Mouse (Mus musculus): ENCODE results near the gene Elmo1. TPM values are rescaled to one million over a fixed set of nuclear protein-coding genes. Genes with fewer than 3 reads are reported as not detected.

Gene Elmo1
- total and polyA plus RNA-seq, 2 experiments from 2014 or later = 6.5 to 17.9 TPM

GRCm38 (mm10) chr13:20116868-20117510 is 26.6 kb downstream of the Elmo1 start:
- Histone ChIP-seq H3K4me2 (ENCODE audit: low read depth, low read length) (no peak overlapping the region), H3K9me3 (replicated peaks; ENCODE audit: control insufficient read depth, low read length) (no peaks in the 10 kb centered on the region), H3K4me1 (ENCODE audit: control insufficient read depth, insufficient read depth) (0 out of 2 replicates have a peak, but pooled peaks cover 11% of the 10 kb centered on the region), H3K4me3 (ENCODE audit: low read depth, low read length) (no peak overlapping the region), H3K36me3 (replicated peaks; ENCODE audit: control insufficient read depth, insufficient read depth, low read length) (no peaks in the 10 kb centered on the region), H3K9ac (replicated peaks; ENCODE audit: low read depth, low read length) (no peak overlapping the region), H3K27me3 (ENCODE audit: control insufficient read depth, insufficient read depth, low read length) (no peaks in the 10 kb centered on the region), H3K27ac (ENCODE audit: low read depth) (no peak overlapping the region)
- 56% methylated on average over 1 of the region's 1 CpGs for WGBS
- DNase-seq (ENCODE audit: low spot score) (no peak), ATAC-seq (ENCODE audit: insufficient read depth, low read depth) (no peak)
- TF ChIP-seq CTCF (IDR thresholded peaks at IDR 0.05; ENCODE audit: low read depth) (no peak), EP300 (IDR thresholded peaks at IDR 0.05; ENCODE audit: low read depth) (no peak)

DNA sequence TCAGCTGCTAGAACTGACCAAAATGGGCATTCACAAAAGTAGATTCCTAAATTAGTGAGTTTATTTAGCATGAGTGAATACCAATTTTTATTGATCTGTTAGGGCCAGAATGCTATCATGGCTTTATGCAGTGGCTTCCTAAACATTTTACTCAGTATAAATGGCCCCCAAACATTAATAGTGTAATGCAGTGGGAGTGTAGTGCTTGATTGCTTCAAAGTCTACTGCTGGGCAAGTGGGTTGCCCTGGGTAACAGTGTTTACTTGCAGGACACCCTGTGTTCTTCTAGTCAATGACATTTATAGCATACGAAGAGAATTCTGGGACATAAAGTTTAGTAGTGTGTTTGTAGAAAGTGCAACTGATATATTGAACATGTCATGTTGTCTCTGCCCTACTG is 27.3 kb downstream of the Elmo1 start:
- Histone ChIP-seq H3K36me3 (replicated peaks; ENCODE audit: control insufficient read depth, insufficient read depth, low read length) (no peaks in the 10 kb centered on the region), H3K4me2 (ENCODE audit: low read depth, low read length) (no peak overlapping the region), H3K27me3 (ENCODE audit: control insufficient read depth, insufficient read depth, low read length) (no peaks in the 10 kb centered on the region), H3K4me3 (ENCODE audit: low read depth, low read length) (no peak overlapping the region), H3K4me1 (ENCODE audit: control insufficient read depth, insufficient read depth) (0 out of 2 replicates have a peak, but pooled peaks cover 11% of the 10 kb centered on the region), H3K9ac (replicated peaks; ENCODE audit: low read depth, low read length) (no peak overlapping the region), H3K27ac (ENCODE audit: low read depth) (no peak overlapping the region), H3K9me3 (replicated peaks; ENCODE audit: control insufficient read depth, low read length) (no peaks in the 10 kb centered on the region)
- DNase-seq (ENCODE audit: low spot score) (no peak), ATAC-seq (ENCODE audit: insufficient read depth, low read depth) (no peak)
- WGBS = 66% methylated on average over 1 of the region's 1 CpGs
- no peak for TF ChIP-seq CTCF (IDR thresholded peaks at IDR 0.05; ENCODE audit: low read depth)

DNA sequence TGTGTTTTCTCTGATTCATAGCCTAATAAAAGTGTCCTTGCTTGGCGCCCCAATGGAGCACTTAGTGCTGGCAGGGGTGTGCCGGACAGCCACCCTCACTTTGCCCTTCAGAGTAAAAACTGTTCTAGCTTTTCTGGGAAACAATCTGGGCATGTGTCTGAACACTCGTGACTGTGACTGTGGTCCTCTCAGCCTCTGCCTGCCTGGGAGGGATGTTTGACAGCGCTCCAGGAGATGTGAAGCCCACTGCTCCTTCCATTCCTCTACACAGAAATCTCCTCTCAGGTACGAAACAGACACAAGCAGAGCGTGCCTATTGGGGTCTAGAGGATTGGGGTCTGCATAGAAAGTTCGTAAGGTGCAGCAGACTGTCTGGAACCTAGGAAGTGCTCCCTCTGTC is 28.5 kb downstream of the Elmo1 start:
- TF ChIP-seq CTCF (IDR thresholded peaks at IDR 0.05; ENCODE audit: low read depth) = no peak
- TF ChIP-seq EP300 (IDR thresholded peaks at IDR 0.05; ENCODE audit: low read depth) = no peak
- Histone ChIP-seq H3K27ac (ENCODE audit: low read depth) (no peak overlapping the region), H3K9me3 (replicated peaks; ENCODE audit: control insufficient read depth, low read length) (no peaks in the 10 kb centered on the region), H3K4me1 (ENCODE audit: control insufficient read depth, insufficient read depth) (0 out of 2 replicates have a peak, but pooled peaks cover 11% of the 10 kb centered on the region), H3K9ac (replicated peaks; ENCODE audit: low read depth, low read length) (no peak overlapping the region), H3K27me3 (ENCODE audit: control insufficient read depth, insufficient read depth, low read length) (no peaks in the 10 kb centered on the region), H3K36me3 (replicated peaks; ENCODE audit: control insufficient read depth, insufficient read depth, low read length) (no peaks in the 10 kb centered on the region), H3K4me2 (ENCODE audit: low read depth, low read length) (no peak overlapping the region), H3K4me3 (ENCODE audit: low read depth, low read length) (no peak overlapping the region)
- DNase-seq (ENCODE audit: low spot score) (no peak), ATAC-seq (ENCODE audit: insufficient read depth, low read depth) (no peak)
- 73% methylated on average over 7 of the region's 7 CpGs for WGBS

DNA sequence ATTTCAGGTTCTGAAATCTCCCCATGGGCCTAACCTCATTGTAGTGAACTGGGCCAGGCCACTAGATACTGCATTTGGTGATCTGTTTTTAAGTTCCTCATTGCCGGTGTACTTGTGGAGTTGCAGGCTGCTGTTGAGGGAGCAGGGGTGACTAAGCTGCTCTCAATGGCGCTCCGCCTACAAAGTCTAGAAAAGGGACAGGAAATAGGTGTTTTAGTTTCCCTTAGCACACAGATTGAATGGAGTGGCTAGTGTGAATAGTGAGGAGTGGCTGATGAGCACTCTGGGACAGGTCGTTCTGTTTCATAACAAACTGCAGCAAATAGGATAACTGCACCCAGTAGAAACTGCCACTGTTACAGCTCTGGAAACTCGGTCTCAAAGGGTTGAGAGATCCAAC is 30.3 kb downstream of the Elmo1 start:
- ATAC-seq (ENCODE audit: insufficient read depth, low read depth) = peak; percentile 55; the same call in 1 of the 2 replicates
- H3K9ac ChIP-seq (replicated peaks; ENCODE audit: low read depth, low read length) = no peak overlapping the region

GRCm38 (mm10) chr13:20121385-20122043 is 31.1 kb downstream of the Elmo1 start:
- no peaks in the 10 kb centered on the region for H3K4me1 ChIP-seq (ENCODE audit: control insufficient read depth, insufficient read depth)
- no peak overlapping the region for H3K4me3 ChIP-seq (ENCODE audit: low read depth, low read length)
- 69% methylated on average over 8 of the region's 8 CpGs for WGBS
- H3K36me3 ChIP-seq (replicated peaks; ENCODE audit: control insufficient read depth, insufficient read depth, low read length) = no peaks in the 10 kb centered on the region
- no peak for TF ChIP-seq CTCF (IDR thresholded peaks at IDR 0.05; ENCODE audit: low read depth)
- no peak for TF ChIP-seq EP300 (IDR thresholded peaks at IDR 0.05; ENCODE audit: low read depth)
- ATAC-seq (ENCODE audit: insufficient read depth, low read depth) = peak; percentile 70
- H3K27me3 ChIP-seq (ENCODE audit: control insufficient read depth, insufficient read depth, low read length) = no peaks in the 10 kb centered on the region
- H3K9me3 ChIP-seq (replicated peaks; ENCODE audit: control insufficient read depth, low read length) = no peaks in the 10 kb centered on the region
- no peak for DNase-seq (ENCODE audit: low spot score)
- 0 out of 2 replicates have a peak overlapping the region, but pooled peaks have one; percentile 46 for H3K27ac ChIP-seq (ENCODE audit: low read depth)
- H3K9ac ChIP-seq (replicated peaks; ENCODE audit: low read depth, low read length) = no peak overlapping the region
- no peak overlapping the region for H3K4me2 ChIP-seq (ENCODE audit: low read depth, low read length)

More for the DNA sequence above, 30.3 kb downstream of the Elmo1 start:
- Histone ChIP-seq H3K27ac (ENCODE audit: low read depth) (peak overlapping the region; percentile 46; the same call in 1 of the 2 replicates), H3K27me3 (ENCODE audit: control insufficient read depth, insufficient read depth, low read length) (no peaks in the 10 kb centered on the region), H3K36me3 (replicated peaks; ENCODE audit: control insufficient read depth, insufficient read depth, low read length) (no peaks in the 10 kb centered on the region), H3K9me3 (replicated peaks; ENCODE audit: control insufficient read depth, low read length) (no peaks in the 10 kb centered on the region), H3K4me2 (ENCODE audit: low read depth, low read length) (no peak overlapping the region), H3K4me1 (ENCODE audit: control insufficient read depth, insufficient read depth) (0 out of 2 replicates have a peak, but pooled peaks cover 5% of the 10 kb centered on the region), H3K4me3 (ENCODE audit: low read depth, low read length) (no peak overlapping the region)
- 61% methylated on average over 5 of the region's 5 CpGs for WGBS
- no peak for DNase-seq (ENCODE audit: low spot score)
- TF ChIP-seq CTCF (IDR thresholded peaks at IDR 0.05; ENCODE audit: low read depth) (no peak), EP300 (IDR thresholded peaks at IDR 0.05; ENCODE audit: low read depth) (no peak)
